Mouse (Mus musculus) right cerebral cortex, postnatal 25 days (tissue): Measurements from ENCODE around the gene Pld5.

Experiments used
- DNase-seq: peaks from one replicate; pipeline ENCODE4 v3.0.0; 2022

Gene Pld5

DNA sequence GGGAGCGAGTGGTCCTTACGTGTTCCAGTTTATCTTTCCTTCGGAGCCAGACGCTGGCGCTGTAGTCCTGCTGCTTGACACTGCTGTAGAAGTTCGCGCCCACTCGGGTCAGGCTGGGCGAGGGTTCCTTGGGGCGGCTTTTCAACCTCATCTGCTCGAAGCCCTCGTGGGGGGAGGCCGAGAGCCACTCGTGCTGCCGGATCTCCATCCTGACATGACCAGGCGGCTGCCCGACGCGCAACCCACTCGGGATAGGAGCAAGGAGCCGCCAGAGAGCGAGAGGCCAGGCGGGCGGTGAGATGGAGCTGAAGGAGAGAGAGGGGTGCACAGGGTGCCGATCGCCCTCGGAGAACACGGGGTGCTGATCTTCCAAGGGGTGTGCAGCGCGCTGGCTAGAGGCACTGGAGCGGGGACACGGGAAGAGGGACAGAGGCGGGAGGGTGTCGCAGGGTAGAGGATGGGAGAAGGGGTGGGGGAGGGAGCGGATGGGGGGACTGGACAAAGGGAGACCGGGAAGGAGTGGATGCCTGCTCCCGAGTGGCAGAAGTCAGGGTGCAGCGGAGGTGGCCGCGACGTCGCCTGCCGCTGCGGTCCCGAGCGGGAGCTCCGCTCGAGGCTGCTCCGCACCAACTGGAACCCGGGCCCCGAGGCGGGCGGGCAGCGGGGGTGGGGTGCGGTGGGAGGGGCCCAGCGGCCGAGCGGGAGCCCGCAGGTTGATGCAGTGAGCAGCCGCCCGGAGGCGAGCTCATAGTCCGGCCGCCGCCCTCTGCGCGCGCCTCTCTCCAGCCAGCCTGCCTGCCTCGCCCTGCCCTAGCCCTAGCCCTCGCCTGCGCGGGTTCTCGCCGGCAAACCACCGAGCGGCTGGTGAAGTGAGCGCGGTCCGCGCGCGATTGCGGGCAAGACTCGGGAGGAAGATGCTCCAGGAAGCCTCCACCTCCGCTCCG, at the start of gene Pld5:
Gene Pld5 (minus strand): TSS at position 646 of the 944 bp plus-strand sequence.
- peak; percentile 39 for DNase-seq

DNA sequence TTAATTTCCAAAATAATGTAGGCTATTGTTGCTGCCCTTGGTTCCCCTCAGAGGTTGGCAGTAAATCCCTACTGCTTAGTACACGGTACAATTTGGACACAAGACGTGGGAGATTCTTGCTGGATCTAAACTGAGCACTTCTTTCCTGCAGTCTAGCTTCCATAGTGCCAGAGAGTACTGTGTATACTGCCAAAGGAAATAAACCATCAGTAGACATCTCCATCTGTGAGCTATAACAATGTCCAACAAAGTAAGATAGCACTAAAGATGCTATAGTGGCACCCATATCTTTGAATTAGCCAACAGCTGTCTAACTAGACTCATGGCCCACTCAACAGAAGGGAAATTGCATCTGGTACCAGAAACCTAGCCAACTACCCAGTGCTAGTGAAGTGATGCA, 40.0 kb upstream of the Pld5 start:
- DNase-seq: no peak

DNA sequence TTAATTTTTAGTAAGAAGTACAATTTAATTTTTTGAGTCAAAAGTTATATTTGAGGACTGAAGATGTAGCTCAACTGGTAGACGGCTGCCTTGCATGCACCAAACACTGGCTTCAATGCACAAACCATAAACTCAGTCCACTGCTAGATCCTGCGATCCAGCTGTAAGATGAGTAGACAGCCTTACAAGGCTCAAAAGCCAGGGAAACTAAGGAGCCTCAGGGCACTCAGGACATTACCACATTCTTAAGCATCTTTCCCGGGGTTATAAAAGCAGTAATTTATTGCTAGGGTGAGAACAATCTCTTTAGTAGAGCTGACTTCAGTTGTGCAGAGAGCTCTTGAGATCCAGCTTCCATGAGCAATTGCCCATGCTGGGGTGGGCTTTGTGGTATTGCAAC, 35.1 kb upstream of the Pld5 start:
- DNase-seq: no peak

DNA sequence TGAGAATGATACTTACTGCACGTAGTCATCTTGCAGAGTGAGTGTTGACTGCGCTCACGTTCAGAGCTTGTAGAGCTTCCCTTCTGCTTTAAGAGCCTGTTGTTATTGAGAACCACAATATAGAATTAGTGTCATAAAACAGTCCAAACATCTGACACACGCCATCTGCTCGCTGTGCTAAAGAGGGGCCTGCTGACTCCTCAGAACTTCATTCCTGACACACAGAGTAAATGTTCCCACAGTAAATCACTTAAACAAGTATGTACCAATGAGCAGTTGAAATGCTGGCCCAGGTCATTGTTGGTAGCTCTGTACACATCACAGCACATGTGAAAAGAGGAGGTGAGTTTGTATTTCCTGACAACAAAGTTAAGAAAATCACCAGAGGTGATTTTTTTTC, 14.3 kb upstream of the Pld5 start:
- DNase-seq: no peak

DNA sequence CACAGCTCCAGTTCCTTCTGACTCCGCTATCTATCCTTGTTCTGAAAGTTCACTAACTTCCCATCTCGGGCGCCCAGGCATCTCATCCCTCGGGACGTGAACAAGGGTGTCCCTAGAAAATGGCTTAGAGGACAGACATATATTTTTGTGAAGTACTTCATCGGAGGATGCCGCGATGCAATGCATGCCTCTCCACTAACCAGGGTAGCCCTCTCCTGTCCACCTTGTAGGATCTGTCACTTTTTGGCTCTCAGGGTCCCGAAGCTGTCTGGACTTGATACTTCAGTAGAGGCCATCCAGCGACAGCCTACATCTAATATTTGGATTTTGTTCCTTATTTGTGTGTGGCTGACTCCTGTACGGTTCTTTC, 484 bp upstream of the Pld5 start:
- no peak for DNase-seq

DNA sequence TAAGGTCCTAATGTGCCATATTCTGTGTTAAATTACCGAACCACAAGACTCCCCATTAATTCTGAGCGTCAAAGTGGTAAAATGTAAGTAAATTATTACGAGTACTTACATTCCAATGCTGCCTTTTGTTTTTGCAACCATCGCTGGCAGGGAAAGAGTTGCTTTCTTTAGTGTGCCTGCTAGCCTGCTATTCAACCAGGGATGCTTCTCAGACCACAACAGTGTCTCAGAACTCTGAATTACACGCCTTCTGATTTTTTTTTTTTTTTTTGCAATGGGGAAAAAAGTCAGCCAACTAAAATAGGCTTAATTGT, 26.4 kb downstream of the Pld5 start:
- no peak for DNase-seq

DNA sequence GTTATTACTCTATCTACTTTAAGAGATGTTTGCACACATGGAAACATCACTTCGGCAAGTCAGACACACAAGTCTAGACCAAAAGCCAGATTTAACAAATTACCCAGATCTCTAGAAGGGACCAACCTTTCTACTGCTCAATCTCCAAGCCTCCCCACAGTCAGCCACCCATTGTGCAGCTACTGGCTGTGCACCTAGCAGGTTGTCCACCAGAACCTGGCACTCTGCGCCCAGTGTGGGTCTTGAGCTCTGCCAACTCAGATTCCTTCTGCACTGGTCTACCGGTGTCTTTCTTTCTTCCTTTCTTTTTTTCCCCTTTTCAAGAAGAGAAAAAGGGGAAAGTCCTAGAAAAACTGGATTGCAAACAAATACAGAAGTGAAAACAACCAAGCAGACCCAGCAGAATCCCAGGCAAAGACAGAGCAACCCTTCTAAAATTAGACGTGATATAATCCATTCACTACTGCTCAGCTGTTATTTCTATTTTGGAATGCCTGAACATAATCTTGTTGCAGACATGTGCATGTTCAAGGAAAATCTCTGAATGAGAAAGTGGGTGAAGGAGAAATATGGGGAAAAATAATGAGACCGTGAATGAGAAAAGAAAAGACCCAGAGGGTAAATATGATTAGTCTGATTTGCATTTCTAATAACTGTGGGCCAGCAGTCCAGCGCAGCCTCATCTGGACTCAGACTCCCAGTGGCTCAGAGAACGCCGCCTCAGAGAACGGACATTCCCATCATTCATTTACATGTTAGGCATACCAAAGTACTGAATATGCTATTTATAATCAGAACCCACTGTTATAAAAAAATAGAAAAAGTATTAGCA, 27.0 kb downstream of the Pld5 start:
- DNase-seq: no peak

DNA sequence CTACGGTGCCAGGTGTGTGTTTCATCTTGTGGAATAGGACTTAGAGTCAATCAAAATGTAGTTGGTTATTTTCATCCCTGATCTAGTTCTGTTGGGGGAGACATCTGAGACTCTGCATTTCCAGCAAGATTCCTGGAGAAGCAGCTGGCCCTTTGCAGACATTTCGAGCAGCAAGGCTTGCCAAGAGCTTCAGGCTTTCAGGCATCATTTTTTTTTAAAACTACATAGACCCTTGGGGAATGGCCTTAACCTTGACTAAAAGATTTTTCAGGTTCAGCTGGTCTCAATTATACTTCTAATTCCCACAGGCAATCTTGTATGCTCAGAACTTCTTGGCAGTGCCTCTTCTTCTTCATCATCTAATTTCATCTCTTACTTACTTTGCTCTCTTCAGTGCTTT, 35.9 kb downstream of the Pld5 start:
- DNase-seq: no peak

DNA sequence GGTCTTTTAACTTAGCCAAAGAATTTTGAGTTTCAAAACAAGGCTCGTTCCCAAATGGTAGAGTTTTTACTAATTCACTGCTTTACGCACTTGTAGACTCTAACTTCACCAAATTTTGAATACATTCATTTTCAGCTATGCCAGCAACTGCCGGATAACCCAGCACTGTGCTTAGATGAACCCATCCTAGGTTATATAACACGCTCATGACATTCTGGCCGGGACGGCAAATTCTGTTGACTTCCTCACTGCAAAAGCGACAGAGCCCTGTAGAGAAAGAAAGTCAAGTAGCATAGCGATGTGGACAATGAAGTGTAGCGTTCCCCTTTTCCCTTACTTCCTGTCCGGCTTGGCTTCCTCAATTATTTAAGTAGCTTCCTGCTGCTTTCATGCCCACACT, 51.3 kb downstream of the Pld5 start:
- DNase-seq: no peak

DNA sequence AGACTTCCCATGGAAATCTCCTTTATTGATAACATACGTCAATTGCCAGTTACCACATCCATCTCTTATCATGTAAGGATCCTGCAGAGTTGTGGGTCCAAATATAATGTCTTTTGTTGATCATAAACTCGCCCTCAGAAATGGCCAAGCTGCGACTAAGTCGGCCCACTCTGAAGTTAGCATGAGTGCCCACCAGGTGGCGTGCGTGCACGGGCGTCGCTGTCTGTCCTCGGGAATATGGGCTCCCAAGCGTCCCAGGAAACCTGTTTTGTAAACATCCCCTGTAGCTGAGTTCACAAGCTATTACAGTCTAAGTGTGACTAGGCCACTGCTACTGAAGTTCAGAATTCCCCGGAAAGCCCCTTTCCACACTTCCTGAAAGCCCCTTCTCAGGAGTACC, 51.9 kb downstream of the Pld5 start:
- DNase-seq: peak; percentile 65

DNA sequence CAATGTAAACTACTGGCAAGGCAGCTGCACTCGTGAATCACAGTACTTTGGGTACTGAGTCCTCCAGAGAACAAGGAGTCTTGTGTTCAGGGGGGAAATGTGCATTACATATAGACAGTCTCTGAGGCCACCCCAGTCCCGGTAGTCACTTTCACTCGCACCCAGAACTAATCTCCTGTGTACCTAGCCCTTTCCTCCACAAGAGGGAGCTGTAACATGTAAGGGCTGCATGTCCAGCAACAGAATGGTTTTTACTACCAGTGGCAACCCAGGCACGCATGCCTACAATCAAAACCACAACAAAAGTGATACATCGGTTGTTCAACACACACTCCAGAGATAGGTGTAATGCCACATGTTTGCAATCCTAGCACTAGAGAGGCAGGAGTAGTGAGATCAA, 56.9 kb downstream of the Pld5 start:
- DNase-seq: no peak

DNA sequence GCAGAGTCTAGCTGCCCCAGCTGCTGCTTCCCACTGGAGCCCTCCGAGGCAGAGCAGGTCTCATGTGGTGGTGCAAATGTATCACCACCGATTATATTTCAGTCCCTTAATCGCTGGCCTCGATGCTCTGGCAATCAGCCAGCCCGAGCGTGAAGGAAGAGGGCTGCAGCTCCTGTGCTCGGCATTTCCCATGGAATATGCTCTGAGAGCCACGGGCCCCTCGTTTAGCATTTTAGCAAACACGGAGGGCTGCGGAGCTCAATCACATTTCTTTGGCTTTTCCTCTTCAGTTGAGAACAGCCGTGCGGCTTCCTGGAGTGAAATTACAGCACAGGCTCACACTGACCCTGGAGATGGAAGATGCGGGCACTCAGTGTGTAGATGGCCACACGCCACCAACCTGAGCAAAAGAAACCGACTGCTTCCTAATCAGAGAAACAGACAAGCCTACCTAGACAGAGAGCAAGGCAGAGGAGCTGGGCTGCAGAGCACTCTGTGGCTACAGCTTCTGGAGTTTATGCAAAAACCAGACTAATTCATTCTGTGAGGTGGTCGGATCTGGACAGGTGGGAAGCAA, 61.4 kb downstream of the Pld5 start:
- DNase-seq: no peak

DNA sequence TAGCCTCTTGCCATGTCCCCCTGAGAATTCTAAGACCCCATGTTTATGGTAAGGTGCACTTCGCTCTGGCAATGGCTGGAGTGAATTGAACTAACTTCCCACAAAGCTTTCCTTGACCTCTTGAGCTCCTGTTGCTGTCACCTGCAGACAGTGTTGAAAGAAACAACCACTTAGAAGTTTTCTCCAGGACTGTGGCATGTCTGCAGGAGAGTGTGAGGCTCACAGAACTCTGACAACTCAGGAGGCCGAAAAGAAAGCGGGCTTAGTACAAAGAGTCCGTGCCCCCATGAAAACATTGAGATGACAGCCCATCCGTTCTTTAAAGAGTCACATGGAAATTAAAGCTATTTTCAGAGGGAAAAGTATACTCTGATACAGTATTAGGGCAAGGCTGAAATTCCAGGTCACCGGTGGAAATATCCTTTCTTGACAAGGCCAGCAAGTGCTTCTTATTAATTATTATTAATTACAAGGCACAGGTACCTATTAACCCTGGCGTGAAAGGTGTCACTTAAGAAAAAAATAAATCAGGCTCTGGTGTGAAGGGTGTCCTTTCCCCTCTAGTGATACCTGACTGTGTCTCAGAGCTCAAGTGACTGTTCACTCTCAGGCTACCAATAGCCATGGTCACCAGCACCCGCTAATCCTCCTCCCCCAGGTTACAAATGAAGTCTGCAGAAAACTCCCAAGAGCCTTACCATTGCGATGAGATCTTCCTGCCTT, 62.0 kb downstream of the Pld5 start:
- DNase-seq: no peak

DNA sequence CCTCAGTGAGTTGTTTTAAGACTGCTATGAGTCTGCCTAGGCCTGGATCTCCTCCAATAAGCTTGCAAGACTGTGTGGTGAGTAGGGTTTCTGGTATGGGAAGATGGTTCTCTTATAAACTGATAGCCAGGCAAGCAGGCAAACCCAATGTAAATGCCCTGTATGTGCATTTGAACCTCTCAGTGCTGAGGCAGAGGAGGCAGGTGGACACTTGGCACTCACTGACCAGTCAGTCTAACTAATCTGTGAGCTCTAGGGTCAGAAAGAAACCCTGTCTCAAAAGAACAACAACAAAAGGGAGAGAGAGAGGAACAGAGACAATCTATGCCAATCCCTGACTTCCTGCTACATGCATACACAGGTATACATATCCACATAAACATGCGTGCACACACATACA, 64.3 kb downstream of the Pld5 start:
- no peak for DNase-seq

DNA sequence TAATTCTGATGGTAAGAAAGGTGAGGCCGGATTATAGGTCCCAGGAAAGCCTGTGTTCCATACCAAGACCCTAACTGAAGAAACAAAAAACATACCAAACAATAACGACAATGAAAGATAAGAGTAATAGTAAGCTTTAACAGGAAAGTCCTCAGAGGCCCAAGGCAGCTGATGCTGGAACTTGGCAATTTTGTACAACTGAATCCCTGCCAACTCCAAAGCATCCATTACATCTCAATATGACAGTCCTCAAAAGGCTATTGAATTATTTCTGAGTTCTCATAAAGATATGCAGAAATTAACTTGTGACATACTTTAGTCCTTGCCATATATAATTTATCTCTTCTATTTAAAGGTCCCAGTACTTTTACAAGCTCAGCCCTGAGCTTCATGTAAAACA, 67.1 kb downstream of the Pld5 start:
- no peak for DNase-seq

DNA sequence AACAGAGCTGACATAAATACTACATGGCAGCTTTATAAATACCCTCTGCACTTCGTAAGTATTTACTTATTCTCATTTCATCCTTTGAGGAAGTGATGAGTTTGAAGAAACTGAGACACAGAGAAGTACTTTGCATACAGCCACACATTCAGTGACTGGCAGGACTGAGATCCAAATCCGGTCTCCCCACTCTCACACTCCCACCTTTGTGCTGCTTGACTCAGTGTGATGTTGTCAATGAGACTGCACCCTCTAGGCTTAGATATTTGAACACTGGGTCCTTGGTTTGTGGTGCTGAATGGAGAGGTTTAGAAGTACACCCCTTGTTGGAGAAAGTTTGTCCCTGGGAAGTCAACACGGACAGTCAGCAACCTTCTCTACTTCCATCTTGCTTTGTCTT, 72.8 kb downstream of the Pld5 start:
- no peak for DNase-seq

DNA sequence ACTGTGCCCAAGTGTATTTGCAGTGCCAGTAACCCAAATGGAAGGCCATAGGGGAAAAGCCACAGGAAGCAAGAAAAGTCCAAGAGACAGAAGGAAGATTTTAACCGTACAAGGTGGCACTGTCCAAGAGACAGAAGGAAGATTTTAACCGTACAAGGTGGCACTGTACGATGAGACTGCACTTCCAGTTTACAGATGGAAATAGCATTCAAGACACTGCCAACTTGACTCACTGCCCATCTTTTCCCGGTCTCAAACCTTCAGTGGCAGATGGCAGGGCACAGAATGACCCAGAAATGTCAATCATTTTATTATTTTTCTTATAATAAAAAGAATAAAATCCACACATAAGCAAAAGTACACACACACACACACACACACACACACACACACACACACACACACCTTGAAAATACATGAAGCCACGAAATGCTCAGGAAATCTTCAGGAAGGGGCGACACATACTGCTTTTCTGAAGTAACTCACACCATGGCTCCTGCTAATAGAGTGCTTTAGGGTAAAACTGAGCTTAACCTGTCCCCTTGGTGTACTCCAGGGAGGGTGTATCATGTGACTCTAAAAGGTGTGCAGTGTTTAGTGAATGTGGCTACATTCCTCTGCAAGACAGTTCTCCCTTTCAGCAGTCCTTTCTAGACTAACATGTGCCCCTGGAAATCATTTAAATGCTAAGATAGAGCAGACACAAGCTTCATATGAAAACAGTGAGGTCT, 77.9 kb downstream of the Pld5 start:
- no peak for DNase-seq

DNA sequence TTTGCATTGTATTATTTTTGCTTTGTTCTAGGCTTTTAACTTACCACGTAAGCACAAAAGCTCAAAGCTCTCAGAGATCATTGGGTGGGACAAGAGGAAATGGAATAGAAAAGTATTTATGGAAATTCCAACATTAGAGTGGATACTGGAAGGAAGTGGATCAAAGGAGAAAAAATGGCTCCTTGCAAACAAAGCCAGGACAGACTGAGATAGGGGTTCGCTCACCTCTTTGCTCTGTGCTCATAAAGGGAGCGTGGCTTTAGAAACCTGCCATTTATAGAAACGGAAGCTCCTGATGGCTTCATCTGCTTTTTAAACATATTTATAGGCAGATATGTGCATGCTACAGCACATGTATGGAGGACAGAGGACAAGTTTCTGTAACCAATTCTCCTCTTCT, 78.8 kb downstream of the Pld5 start:
- DNase-seq: no peak

DNA sequence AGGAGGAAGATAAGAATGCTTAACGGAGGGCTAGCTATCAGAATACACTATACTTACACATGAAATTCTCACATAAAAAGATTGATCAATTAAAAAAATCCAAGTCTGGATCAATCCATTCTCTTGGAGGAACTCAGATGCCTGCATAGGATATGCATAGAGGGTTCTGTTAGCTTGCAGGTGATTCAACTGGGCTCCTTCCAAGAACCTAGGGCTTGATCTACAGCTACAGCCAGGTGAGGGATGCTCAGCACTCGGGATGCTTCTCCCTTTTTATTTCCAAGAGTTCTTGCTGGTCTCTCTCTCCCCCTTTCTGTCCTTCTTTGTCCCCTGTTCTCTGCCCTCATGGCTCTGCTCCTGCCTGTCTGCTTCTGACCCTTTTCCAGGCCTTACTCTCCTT, 80.4 kb downstream of the Pld5 start:
- no peak for DNase-seq

DNA sequence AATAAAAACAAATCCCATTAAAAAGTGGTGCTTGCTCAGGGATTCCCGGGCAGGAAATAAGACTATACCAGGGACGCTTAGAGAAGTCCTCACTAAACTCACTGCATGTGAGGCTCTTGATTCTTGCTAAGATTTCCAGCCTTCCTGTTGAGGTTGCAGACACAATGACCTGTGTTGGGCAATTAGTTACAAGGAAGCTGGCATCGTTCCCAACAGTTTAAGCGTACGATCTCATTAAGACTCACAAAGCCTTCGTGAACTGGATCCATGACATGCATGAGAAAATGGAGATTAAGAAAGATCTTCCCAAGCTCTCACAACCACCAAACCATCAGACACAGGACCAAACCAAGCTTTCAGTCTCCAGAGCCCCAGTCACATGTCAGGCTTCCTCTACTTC, 91.1 kb downstream of the Pld5 start:
- no peak for DNase-seq

DNA sequence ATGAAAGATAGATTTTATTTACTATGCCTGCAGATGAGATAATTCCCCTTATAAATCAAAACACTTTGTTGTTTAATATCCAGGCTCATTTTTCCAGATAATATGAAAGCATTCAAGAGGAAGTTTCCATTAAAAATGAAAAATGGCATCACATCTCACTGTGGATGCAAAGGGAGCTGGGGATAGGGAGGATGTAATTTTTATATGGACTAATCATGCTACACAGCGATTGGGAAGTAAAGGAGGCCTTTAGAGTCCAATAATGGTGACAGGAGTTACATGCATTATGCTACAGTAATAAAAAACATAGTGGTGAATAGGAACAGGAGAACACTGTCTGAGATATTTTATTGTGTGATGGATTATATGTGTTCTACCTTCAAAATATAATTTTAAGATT, 100.1 kb downstream of the Pld5 start:
- DNase-seq: no peak

DNA sequence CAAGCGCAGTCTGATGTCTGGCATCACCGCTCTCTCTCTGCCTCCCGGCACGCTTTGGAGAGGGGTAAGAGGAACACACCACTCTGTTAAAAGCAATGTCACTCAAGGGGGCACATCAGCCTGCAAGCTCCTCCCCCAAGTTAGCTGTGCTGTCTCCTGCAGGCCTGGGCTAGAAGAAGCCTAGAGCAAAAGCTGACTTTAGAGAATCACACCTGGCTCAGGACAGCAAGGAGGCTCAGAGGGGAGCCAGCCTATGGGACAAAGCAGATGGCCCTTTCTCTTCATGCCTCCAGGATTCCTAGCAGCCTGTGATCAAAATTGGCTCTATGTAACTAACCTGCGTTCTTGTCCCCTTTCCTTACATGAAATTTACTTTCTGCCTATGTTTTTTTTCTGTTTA, 107.3 kb downstream of the Pld5 start:
- DNase-seq: no peak

DNA sequence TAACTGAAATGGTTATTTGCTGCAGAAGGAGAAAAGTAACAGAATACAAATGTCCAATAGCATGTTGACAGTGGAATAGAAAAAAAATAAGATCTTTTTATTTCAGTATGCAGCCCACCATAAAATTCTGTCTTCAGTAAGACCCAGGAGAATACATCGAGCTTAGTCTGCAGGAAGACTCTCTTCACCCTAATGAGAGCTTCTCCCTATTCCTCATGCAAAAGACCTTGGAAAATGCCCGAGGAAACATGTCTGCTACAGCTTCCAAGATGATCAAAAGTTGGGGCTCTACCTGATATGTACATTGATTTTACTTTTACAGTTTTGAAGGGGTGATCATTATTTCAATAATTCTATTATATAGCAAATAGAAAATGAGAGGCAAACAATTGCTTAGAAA, 108.0 kb downstream of the Pld5 start:
- no peak for DNase-seq
